Mouse (Mus musculus) lung, embryonic 16.5 days (tissue): ENCODE results near the gene Nhp2. TPM values are rescaled to one million over a fixed set of nuclear protein-coding genes. Genes with fewer than 3 reads are reported as not detected.

Experiments used
- ATAC-seq: fragments of 200-750 bp; cut with Nextera tagmentation; 2 replicates; pipeline ENCODE4 v1.8.0; 2017; ENCODE audit warnings: low read depth, mild to moderate bottlenecking, moderate library complexity
- H3K27ac ChIP-seq: fragments of 300-500 bp; sonication (generic); 2 replicates; pipeline ENCODE4 v1.5.1; 2014; ENCODE audit warnings: mild to moderate bottlenecking, control low read depth, low read length
- H3K27me3 ChIP-seq: fragments of 300-500 bp; sonication (generic); 2 replicates; pipeline ENCODE4 v1.6.1; 2014; ENCODE audit warnings: low read depth, low read length, mixed read lengths; ENCODE audit not compliant: control insufficient read depth, insufficient read depth
- H3K36me3 ChIP-seq: fragments of 300-500 bp; sonication (generic); 2 replicates; pipeline ENCODE4 v1.6.1; 2014; ENCODE audit warnings: low read length; ENCODE audit not compliant: control insufficient read depth, insufficient read depth
- H3K4me1 ChIP-seq: fragments of 300-500 bp; sonication (generic); replicated peaks from 2 replicates; pipeline ENCODE4 v1.6.1; 2014; ENCODE audit warnings: low read length, mixed read lengths; ENCODE audit not compliant: control insufficient read depth, insufficient read depth
- H3K4me2 ChIP-seq: fragments of 300-500 bp; sonication (generic); 2 replicates; pipeline ENCODE4 v1.6.1; 2014; ENCODE audit warnings: low read depth, low read length, control low read depth
- H3K4me3 ChIP-seq: fragments of 300-500 bp; sonication (generic); 2 replicates; pipeline ENCODE4 v1.5.1; 2014; ENCODE audit warnings: mild to moderate bottlenecking, low read length, control low read depth
- H3K9ac ChIP-seq: fragments of 300-500 bp; sonication (generic); 2 replicates; pipeline ENCODE4 v1.6.1; 2014; ENCODE audit warnings: low read length, control low read depth
- H3K9me3 ChIP-seq: fragments of 300-500 bp; sonication (generic); 2 replicates; pipeline ENCODE4 v1.6.1; 2016; ENCODE audit warnings: low read length; ENCODE audit not compliant: control insufficient read depth
- WGBS: fragments of 180-500 bp; shearing (Covaris S2); extraction: QIAGEN DNeasy Blood & Tissue Kit; methylation state at CpG from one replicate; pipeline ENCODE4 v1.1.7; 2014; 5-methylcytosine and 5-hydroxymethylcytosine counted together
- polyA plus RNA-seq: library from polyadenylated mRNA; unstranded; fragments of >200 nt; fragmentation: Nextera tagmentation; extraction: Ambion mirVana; gene quantifications from 2 replicates; pipeline ENCODE4 v1.2.1, GENCODE M21; 2015

The Nhp2 gene
- polyA plus RNA-seq, 1 experiment from 2014 or later = 116 TPM

DNA sequence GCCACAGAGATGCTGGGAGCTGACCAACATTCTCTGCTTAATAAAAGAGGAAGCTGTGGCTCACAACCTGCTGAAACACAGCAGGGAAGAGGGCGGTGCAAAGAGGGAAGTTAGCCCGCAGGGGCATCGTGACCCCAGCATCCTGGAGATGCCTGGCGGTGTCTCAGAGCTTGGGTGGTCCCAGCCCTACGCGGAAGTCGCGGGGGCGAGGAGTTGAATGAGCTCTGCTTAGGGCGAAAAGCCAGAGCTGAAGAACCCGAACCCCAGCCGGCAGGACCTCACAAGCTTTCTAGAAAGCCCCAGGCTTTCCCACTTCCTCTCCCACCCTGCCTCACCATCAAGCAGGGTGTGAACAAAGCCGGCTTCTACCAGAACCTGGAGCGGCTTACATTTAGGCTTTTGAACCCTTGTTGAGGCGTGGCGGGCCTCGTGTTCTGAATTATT lies 18.5 kb downstream of the Nhp2 start:
- Histone ChIP-seq H3K36me3 (no peaks in the 10 kb centered on the region; the same call in 1 of the 2 replicates), H3K27me3 (no peaks in the 10 kb centered on the region), H3K27ac (peak overlapping the region; percentile 60), H3K4me1 (peaks cover 28% of the 10 kb centered on the region), H3K4me3 (no peak overlapping the region), H3K9me3 (no peaks in the 10 kb centered on the region), H3K4me2 (peak overlapping the region; percentile 44), H3K9ac (peak overlapping the region; percentile 45)
- peak; percentile 26; the same call in 1 of the 2 replicates for ATAC-seq
- 6% methylated on average over 17 of the region's 17 CpGs for WGBS

DNA sequence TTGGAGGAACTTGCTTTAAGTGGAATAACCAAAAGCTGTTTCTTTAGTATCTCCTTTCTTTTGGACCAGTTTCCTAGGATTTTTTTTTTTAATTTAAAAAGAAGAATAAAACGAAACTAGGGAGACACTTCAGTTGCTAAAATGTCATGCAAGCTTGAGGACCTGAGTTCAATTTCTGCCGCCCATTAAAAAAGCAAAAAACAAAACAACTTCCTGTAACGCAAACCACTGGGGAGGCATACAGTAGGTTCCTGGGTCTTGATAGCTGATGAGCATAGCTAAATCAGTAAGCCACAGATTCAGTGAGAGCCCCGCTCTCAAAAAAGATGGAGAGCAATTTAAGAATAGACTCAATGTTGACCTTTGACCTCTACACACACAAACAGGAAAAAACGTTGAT lies 19.0 kb downstream of the Nhp2 start:
- Histone ChIP-seq H3K27ac (peak overlapping the region; percentile 60), H3K4me3 (no peak overlapping the region), H3K4me2 (peak overlapping the region; percentile 44), H3K9me3 (no peaks in the 10 kb centered on the region), H3K4me1 (peaks cover 31% of the 10 kb centered on the region), H3K9ac (no peak overlapping the region), H3K27me3 (no peaks in the 10 kb centered on the region), H3K36me3 (no peaks in the 10 kb centered on the region; the same call in 1 of the 2 replicates)
- 59% methylated on average over 5 of the region's 5 CpGs for WGBS
- ATAC-seq = no peak

DNA sequence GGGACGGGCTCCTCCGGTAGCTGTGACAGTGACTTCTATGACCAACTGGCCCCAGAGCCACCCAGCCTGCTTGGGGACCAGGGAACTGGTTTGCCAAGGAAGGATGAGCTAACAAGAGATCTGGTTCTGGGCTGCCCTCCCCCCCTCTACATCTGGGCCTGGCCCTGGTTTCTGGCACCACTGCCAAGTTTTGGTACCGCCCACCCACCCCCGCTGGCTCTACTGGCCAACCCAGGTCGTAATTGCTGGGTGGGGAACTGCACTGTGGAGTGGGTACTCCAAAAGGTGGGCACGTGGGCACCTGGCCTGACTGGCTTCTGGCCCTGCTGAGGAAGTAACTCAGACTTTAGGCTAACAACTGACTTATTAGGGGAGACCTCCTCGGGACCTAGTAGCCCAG lies 21.2 kb downstream of the Nhp2 start:
- Histone ChIP-seq H3K27me3 (no peaks in the 10 kb centered on the region), H3K4me2 (no peak overlapping the region), H3K9me3 (no peaks in the 10 kb centered on the region), H3K9ac (no peak overlapping the region), H3K4me3 (no peak overlapping the region), H3K27ac (no peak overlapping the region), H3K36me3 (peaks cover 4% of the 10 kb centered on the region), H3K4me1 (peaks cover 34% of the 10 kb centered on the region)
- WGBS = 58% methylated on average over 7 of the region's 7 CpGs
- peak; percentile 19 for ATAC-seq

DNA sequence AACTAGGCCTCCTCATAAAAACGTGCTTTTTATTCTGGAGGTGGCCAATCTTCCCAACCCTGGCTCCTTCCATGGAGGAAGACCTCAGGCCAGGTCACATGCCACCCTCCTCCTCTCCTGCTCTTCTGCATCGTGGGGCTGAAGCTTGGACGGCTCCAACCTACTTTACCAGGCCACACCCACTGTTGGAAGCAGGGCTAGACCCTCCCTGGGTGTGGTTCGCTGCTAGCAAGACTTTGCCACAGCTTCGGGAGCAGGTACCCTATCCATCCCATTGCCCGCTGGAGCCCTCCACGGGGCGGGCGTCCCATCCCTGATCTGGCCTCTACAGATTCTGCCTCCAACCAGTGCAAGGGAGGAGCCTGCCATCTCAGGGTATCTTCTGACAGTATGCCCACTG lies 23.7 kb downstream of the Nhp2 start:
- Histone ChIP-seq H3K9ac (no peak overlapping the region), H3K36me3 (peaks cover 4% of the 10 kb centered on the region), H3K4me2 (no peak overlapping the region), H3K4me1 (peaks cover 30% of the 10 kb centered on the region), H3K9me3 (no peaks in the 10 kb centered on the region), H3K4me3 (no peak overlapping the region), H3K27me3 (no peaks in the 10 kb centered on the region), H3K27ac (no peak overlapping the region; the same call in 1 of the 2 replicates)
- WGBS = 66% methylated on average over 9 of the region's 9 CpGs
- ATAC-seq = no peak

DNA sequence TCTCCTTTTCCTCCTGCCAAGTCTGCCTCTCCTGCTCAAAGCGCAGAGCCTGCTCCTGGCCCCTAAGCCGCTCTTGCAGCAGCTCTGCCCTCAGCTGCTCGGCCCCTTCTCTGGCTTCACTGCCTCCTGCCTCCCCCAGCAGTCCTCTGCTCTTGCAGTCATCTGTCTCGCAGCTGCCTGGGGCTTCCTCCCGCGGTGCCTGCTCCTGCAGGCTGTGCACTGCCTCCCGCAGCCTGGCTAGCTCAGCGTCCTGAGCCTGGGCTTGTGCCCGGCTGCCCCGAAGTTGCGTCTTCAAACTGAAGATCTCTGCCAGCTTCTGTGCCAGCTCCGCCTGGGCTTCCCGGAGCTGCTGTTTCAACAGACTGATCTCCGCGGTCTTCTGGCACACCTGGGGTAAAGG lies 24.2 kb downstream of the Nhp2 start:
- 39% methylated on average over 15 of the region's 15 CpGs for WGBS
- Histone ChIP-seq H3K4me2 (no peak overlapping the region), H3K36me3 (peaks cover 4% of the 10 kb centered on the region), H3K27ac (peak overlapping the region; percentile 31; the same call in 1 of the 2 replicates), H3K4me1 (peaks cover 32% of the 10 kb centered on the region), H3K4me3 (no peak overlapping the region), H3K9ac (peak overlapping the region; percentile 15; the same call in 1 of the 2 replicates), H3K9me3 (no peaks in the 10 kb centered on the region), H3K27me3 (no peaks in the 10 kb centered on the region)
- no peak for ATAC-seq

DNA sequence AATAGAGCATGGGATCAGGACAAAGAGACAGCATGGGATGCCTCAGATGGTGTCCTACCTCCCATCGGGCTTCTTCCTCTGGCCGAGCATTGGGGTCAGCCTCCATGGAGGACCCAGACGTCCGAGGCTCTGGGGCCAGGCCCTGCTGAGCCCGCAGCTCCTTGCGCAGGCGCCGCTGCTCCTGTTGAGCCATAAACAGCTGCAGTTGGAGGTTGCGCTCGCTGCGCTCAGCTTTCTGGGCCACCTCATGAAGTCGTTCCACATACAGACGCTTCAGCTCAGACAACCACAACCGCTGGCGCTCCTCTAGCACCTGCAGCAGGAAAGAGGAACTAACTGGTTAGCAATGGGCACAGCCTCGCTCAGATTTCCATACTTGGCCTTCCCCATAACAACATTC lies 24.7 kb downstream of the Nhp2 start:
- Histone ChIP-seq H3K4me2 (no peak overlapping the region), H3K4me1 (peaks cover 36% of the 10 kb centered on the region), H3K27ac (peak overlapping the region; percentile 31; the same call in 1 of the 2 replicates), H3K27me3 (no peaks in the 10 kb centered on the region), H3K4me3 (no peak overlapping the region), H3K9me3 (no peaks in the 10 kb centered on the region), H3K9ac (no peak overlapping the region; the same call in 1 of the 2 replicates), H3K36me3 (peaks cover 4% of the 10 kb centered on the region)
- no peak for ATAC-seq
- 77% methylated on average over 16 of the region's 16 CpGs for WGBS

DNA sequence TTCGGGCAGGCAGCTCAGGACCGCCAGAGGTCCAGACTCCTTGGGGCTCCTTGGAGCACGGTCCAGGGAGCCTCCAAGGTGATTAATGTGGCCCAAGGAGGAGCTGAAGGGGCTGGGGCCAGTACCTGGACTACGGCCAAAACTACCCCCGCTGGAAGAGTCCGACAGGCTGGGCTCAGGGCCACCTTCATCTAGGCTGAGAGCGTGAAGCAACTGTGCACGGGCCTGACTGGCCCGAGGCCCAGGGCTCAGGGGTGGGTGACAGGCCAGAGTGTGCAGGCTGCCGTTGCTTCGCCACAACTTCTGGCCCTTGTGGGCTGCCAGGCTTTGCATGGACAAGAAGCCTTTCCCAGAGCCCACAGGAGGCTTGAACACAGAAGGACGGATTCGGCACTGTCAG lies 25.8 kb downstream of the Nhp2 start:
- Histone ChIP-seq H3K9me3 (no peaks in the 10 kb centered on the region), H3K4me1 (peaks cover 40% of the 10 kb centered on the region), H3K27ac (peak overlapping the region; percentile 86; the same call in 1 of the 2 replicates), H3K36me3 (peaks cover 4% of the 10 kb centered on the region), H3K4me3 (no peak overlapping the region), H3K27me3 (no peaks in the 10 kb centered on the region), H3K4me2 (no peak overlapping the region), H3K9ac (peak overlapping the region; percentile 50; the same call in 1 of the 2 replicates)
- peak; percentile 32; the same call in 1 of the 2 replicates for ATAC-seq
- 48% methylated on average over 13 of the region's 13 CpGs for WGBS

DNA sequence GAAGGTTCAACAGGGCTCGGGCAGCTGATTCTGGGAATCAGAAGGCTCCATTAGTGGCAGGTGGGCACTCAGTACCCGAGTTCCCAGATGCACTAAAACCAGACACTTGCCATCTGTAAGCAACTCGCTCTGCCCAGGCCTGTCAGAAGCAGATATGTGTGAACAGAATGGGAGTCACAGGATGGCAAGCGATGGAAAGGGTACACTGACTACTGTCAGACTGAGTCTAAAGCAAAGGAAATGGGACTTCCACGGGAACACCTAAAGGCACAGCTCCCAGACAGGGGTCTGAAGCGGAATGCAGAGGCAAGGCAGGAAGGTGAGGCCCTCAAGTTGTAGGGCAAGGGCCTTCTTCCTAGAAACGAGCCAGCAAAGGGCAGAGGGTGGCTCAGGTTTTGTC lies 26.7 kb downstream of the Nhp2 start:
- H3K4me1 ChIP-seq = peaks cover 33% of the 10 kb centered on the region
- H3K4me3 ChIP-seq = no peak overlapping the region
- H3K36me3 ChIP-seq = peaks cover 4% of the 10 kb centered on the region
- 69% methylated on average over 7 of the region's 7 CpGs for whole genome bisulfite sequencing
- H3K9ac ChIP-seq = no peak overlapping the region
- no peaks in the 10 kb centered on the region for H3K9me3 ChIP-seq
- no peak for ATAC-seq
- H3K27me3 ChIP-seq = no peaks in the 10 kb centered on the region
- peak overlapping the region; percentile 23 for H3K4me2 ChIP-seq
- peak overlapping the region; percentile 86 for H3K27ac ChIP-seq

DNA sequence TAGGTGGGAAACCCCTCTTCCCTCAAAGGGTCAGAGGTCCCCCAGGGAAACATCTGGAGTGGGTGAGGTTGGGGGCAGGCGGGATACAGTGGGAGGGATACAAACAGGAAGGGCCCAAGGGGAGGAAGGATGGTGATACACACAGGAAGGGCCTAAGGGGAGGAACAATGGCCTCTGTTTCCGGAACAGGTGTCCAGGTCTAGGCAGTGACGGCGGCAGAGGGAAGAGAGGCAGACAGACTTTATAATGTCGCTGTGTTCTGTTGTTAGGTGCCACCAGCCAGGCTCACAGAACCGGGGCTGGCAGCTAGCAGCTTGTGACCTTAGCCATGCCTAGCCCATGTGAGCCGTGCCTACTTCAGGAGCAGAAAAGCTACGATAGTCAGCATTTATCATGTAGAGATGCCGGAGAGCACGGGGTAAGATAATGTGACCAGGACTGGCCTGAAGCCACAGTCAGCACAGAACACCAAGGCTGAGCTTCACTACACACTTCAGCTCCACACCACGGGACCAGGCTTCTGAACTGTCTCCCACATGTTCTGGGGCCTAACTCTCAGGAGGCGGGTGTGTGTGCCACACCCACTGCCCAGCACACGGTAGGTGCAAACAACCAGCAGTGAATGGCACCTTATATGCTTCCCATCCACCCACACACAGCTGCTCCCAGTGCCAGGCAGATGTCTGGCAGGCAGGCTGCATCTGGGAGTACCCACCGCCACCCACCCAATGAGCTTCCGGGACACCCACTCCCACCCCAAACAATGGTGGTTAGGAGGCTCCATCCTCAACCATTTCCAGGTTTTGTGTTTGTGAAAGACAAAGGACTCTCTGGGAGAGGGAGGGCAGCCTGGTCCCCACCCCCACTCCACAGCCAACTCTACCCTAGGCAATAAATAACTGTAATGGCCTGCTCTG lies 27.5 kb downstream of the Nhp2 start:
- WGBS = 59% methylated on average over 15 of the region's 15 CpGs
- H3K27ac ChIP-seq = peak overlapping the region; percentile 86
- peak overlapping the region; percentile 92 for H3K4me2 ChIP-seq
- H3K27me3 ChIP-seq = no peaks in the 10 kb centered on the region
- no peaks in the 10 kb centered on the region for H3K9me3 ChIP-seq
- peaks cover 33% of the 10 kb centered on the region for H3K4me1 ChIP-seq
- H3K4me3 ChIP-seq = peak overlapping the region; percentile 78
- H3K9ac ChIP-seq = peak overlapping the region; percentile 32; the same call in 1 of the 2 replicates
- H3K36me3 ChIP-seq = peaks cover 4% of the 10 kb centered on the region
- peak; percentile 61 for ATAC-seq
